Mouse (Mus musculus) brown adipose tissue, adult 24 weeks (tissue): ENCODE results near the gene Zbtb20. TPM values are rescaled to one million over a fixed set of nuclear protein-coding genes. Genes with fewer than 3 reads are reported as not detected.

Source experiments
- H3K27ac ChIP-seq: fragments of 200-500 bp; replicated peaks from 2 replicates; pipeline ENCODE4 v1.5.1; 2012; ENCODE audit warnings: low read depth, mild to moderate bottlenecking, low read length
- H3K4me1 ChIP-seq: fragments of 200-500 bp; 2 replicates; pipeline ENCODE4 v1.6.1; 2012; ENCODE audit warnings: low read length, mixed read lengths; ENCODE audit not compliant: control insufficient read depth, insufficient read depth, insufficient read length
- H3K4me3 ChIP-seq: fragments of 200-500 bp; 2 replicates; pipeline ENCODE4 v1.5.1; 2012; ENCODE audit warnings: low read depth, mild to moderate bottlenecking, low read length, moderate library complexity; ENCODE audit not compliant: insufficient read depth
- polyA plus RNA-seq: library from polyadenylated mRNA; stranded (reverse); fragments of >200 nt; gene quantifications from 2 replicates; pipeline ENCODE4 v1.2.4, GENCODE M21; 2012; ENCODE audit not compliant: missing spikeins, insufficient read depth, insufficient read length

Gene Zbtb20
- polyA plus RNA-seq, 1 experiment, result 30.7 TPM

- Histone ChIP-seq H3K4me3 (no peak overlapping the region), H3K27ac (peak overlapping the region; percentile 1; the same call in 1 of the 2 replicates), H3K4me1 (peaks cover 12% of the 10 kb centered on the region; the same call in 1 of the 2 replicates)
These were observed 701.7 kb downstream of the Zbtb20 start for GRCm38 (mm10) chr16:43577399-43577798.

GRCm38 (mm10) chr16:43578351-43578750, 702.7 kb downstream of the Zbtb20 start:
- H3K4me1 ChIP-seq, result peaks cover 12% of the 10 kb centered on the region; the same call in 1 of the 2 replicates
- H3K27ac ChIP-seq, result no peak overlapping the region
- no peak overlapping the region for H3K4me3 ChIP-seq

- Histone ChIP-seq H3K4me1 (peaks cover 12% of the 10 kb centered on the region; the same call in 1 of the 2 replicates), H3K27ac (no peak overlapping the region), H3K4me3 (no peak overlapping the region)
These were observed 703.4 kb downstream of the Zbtb20 start for GRCm38 (mm10) chr16:43579111-43579510.

GRCm38 (mm10) chr16:43580321-43580822, 704.7 kb downstream of the Zbtb20 start:
- H3K4me1 ChIP-seq, result peaks cover 12% of the 10 kb centered on the region; the same call in 1 of the 2 replicates
- no peak overlapping the region for H3K27ac ChIP-seq
- H3K4me3 ChIP-seq, result no peak overlapping the region

GRCm38 (mm10) chr16:43581551-43581950, 705.9 kb downstream of the Zbtb20 start:
- no peak overlapping the region for H3K4me3 ChIP-seq
- H3K27ac ChIP-seq, result no peak overlapping the region
- H3K4me1 ChIP-seq, result peaks cover 12% of the 10 kb centered on the region; the same call in 1 of the 2 replicates

GRCm38 (mm10) chr16:43586859-43587429, 711.3 kb downstream of the Zbtb20 start:
- Histone ChIP-seq H3K4me3 (no peak overlapping the region), H3K4me1 (peaks cover 12% of the 10 kb centered on the region), H3K27ac (no peak overlapping the region)

- peak overlapping the region; percentile 26; the same call in 1 of the 2 replicates for H3K27ac ChIP-seq
- no peak overlapping the region for H3K4me3 ChIP-seq
These were observed 715.2 kb downstream of the Zbtb20 start for GRCm38 (mm10) chr16:43590704-43591493.

GRCm38 (mm10) chr16:43592062-43592461, 716.4 kb downstream of the Zbtb20 start:
- Histone ChIP-seq H3K4me3 (no peak overlapping the region), H3K4me1 (peaks cover 12% of the 10 kb centered on the region), H3K27ac (no peak overlapping the region)

More at GRCm38 (mm10) chr16:43590704-43591493, 715.2 kb downstream of the Zbtb20 start:
- H3K4me1 ChIP-seq, result peaks cover 12% of the 10 kb centered on the region

GRCm38 (mm10) chr16:43592801-43593200, 717.1 kb downstream of the Zbtb20 start:
- no peak overlapping the region for H3K4me3 ChIP-seq
- H3K27ac ChIP-seq, result no peak overlapping the region
- H3K4me1 ChIP-seq, result peaks cover 12% of the 10 kb centered on the region

- Histone ChIP-seq H3K4me3 (no peak overlapping the region), H3K4me1 (peaks cover 8% of the 10 kb centered on the region), H3K27ac (no peak overlapping the region)
These were observed 721.8 kb downstream of the Zbtb20 start for GRCm38 (mm10) chr16:43597375-43598060.

GRCm38 (mm10) chr16:43599707-43600106, 724.0 kb downstream of the Zbtb20 start:
- Histone ChIP-seq H3K4me1 (peaks cover 12% of the 10 kb centered on the region), H3K27ac (no peak overlapping the region), H3K4me3 (no peak overlapping the region)

GRCm38 (mm10) chr16:43602573-43602972, 726.9 kb downstream of the Zbtb20 start:
- H3K4me3 ChIP-seq, result no peak overlapping the region
- no peak overlapping the region for H3K27ac ChIP-seq
- H3K4me1 ChIP-seq, result peaks cover 12% of the 10 kb centered on the region

- H3K27ac ChIP-seq, result no peak overlapping the region
- no peak overlapping the region for H3K4me3 ChIP-seq
- H3K4me1 ChIP-seq, result peaks cover 12% of the 10 kb centered on the region
These were observed 728.0 kb downstream of the Zbtb20 start for GRCm38 (mm10) chr16:43603591-43604141.

- Histone ChIP-seq H3K27ac (no peak overlapping the region), H3K4me1 (peaks cover 9% of the 10 kb centered on the region), H3K4me3 (no peak overlapping the region)
These were observed 728.8 kb downstream of the Zbtb20 start for GRCm38 (mm10) chr16:43604399-43605013.
